Mouse (Mus musculus): Measurements from ENCODE around the gene Lcor.

DNA sequence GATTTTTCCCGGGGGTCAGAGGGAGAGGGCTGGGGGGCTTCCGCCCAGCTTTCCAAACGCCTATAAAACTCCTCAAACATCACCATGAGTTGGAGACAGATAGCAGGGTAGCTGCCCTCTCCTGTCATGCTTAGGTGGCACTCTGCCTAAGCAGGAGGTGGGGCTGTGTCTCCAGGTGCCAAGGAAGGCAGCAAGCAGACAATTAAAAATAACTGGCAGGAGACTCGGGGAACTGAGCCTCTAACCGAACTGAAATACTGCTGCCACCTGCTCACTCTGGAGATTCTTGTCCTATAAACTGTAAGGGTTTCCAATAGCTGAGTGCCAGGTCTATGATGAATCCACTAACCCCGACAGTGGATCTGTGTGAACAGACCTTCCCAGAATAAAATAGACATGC is 129.2 kb downstream of the Lcor start:
- TF ChIP-seq CTCF (IDR thresholded peaks at IDR 0.05; ENCODE audit: insufficient read depth, low read depth, low read length) (no peak), POLR2A (IDR thresholded peaks at IDR 0.05; ENCODE audit: insufficient read depth, low read depth, low read length) (no peak)

All from olfactory bulb, adult 2 months (tissue).